Mouse (Mus musculus) brain, embryonic 18.5 days (tissue): ENCODE measurements at regions not wholly inside any gene's neighbourhood (a gene's known extent, or its start where the extent isn't known, plus 50 kb on each side); places are given as distances from the start of the nearest gene placed in this dataset.

Experiments used
- DNase-seq: peaks from one replicate; pipeline ENCODE4 v3.0.0-alpha.2; 2012; ENCODE audit warnings: low read depth, low spot score

GRCm38 (mm10) chr2:78804931-78805330, 63.0 kb upstream of the Ube2e3 start:
- no peak for DNase-seq

GRCm38 (mm10) chr2:78803543-78803942, 64.4 kb upstream of the Ube2e3 start:
- DNase-seq = no peak

- no peak for DNase-seq
Measured at GRCm38 (mm10) chr2:78795446-78795845, 72.5 kb upstream of the Ube2e3 start.

- no peak for DNase-seq
Measured at GRCm38 (mm10) chr2:78794734-78795133, 73.2 kb upstream of the Ube2e3 start.

- DNase-seq = no peak
Measured at GRCm38 (mm10) chr2:78789124-78789523, 78.8 kb upstream of the Ube2e3 start.

GRCm38 (mm10) chr2:78788222-78788621, 79.7 kb upstream of the Ube2e3 start:
- no peak for DNase-seq

GRCm38 (mm10) chr2:78779949-78780348, 88.0 kb upstream of the Ube2e3 start:
- DNase-seq = no peak

- no peak for DNase-seq
Measured at GRCm38 (mm10) chr2:78777589-78777988, 90.3 kb upstream of the Ube2e3 start.

GRCm38 (mm10) chr2:78754362-78754761, 113.6 kb upstream of the Ube2e3 start:
- no peak for DNase-seq

GRCm38 (mm10) chr2:78753918-78754317, 114.0 kb upstream of the Ube2e3 start:
- no peak for DNase-seq

- DNase-seq = no peak
Measured at GRCm38 (mm10) chr2:78730161-78730560, 137.8 kb upstream of the Ube2e3 start.

GRCm38 (mm10) chr2:78726060-78726459, 141.9 kb upstream of the Ube2e3 start:
- DNase-seq = no peak

GRCm38 (mm10) chr2:78724416-78724815, 143.5 kb upstream of the Ube2e3 start:
- no peak for DNase-seq

- no peak for DNase-seq
Measured at GRCm38 (mm10) chr2:78723423-78723822, 144.5 kb upstream of the Ube2e3 start.

GRCm38 (mm10) chr2:78722739-78723138, 145.2 kb upstream of the Ube2e3 start:
- no peak for DNase-seq

GRCm38 (mm10) chr2:78718550-78718949, 149.4 kb upstream of the Ube2e3 start:
- no peak for DNase-seq

GRCm38 (mm10) chr2:78716157-78716798, 151.6 kb upstream of the Ube2e3 start:
- DNase-seq = no peak

- DNase-seq = no peak
Measured at GRCm38 (mm10) chr2:78694851-78695250, 173.1 kb upstream of the Ube2e3 start.

GRCm38 (mm10) chr2:78656668-78657067, 211.3 kb upstream of the Ube2e3 start:
- DNase-seq = peak; percentile 57

GRCm38 (mm10) chr2:78655156-78655855, 212.6 kb upstream of the Ube2e3 start:
- peak; percentile 43 for DNase-seq

GRCm38 (mm10) chr2:78651549-78651948, 216.4 kb upstream of the Ube2e3 start:
- no peak for DNase-seq

GRCm38 (mm10) chr2:78640361-78640760, 227.6 kb upstream of the Ube2e3 start:
- no peak for DNase-seq

- no peak for DNase-seq
Measured at GRCm38 (mm10) chr2:78625264-78625663, 242.7 kb upstream of the Ube2e3 start.
